In genomic region chr2:71673087-71673920, GRCm38 (mm10) we compare ENCODE assay signal across 8 mouse cellular contexts.
DNase-seq lines count a peak whose midpoint lies in the region; ATAC-seq and TF ChIP-seq lines count a peak whose summit lies in the region.

No protein-coding gene starts in this region.

- TF ChIP-seq CTCF in gastrocnemius, adult 2 months (IDR thresholded peaks at IDR 0.05) = no peak
- TF ChIP-seq CTCF in liver, embryonic 14.5 days (IDR thresholded peaks at IDR 0.05; ENCODE audit: low read depth) = no peak

- H3K27ac ChIP-seq in brown adipose tissue, adult 24 weeks (replicated peaks; ENCODE audit: low read depth, low read length) = peak overlapping the region; percentile 94
- H3K27ac ChIP-seq in gastrocnemius, adult 2 months = peak overlapping the region; percentile 83
- H3K27ac ChIP-seq in intestine, embryonic 14.5 days (ENCODE audit: low read depth) = 0 out of 2 replicates have a peak overlapping the region, but pooled peaks have one; percentile 22
- no peak overlapping the region for H3K27ac ChIP-seq in liver, embryonic 14.5 days

- H3K4me2 ChIP-seq in intestine, embryonic 14.5 days (ENCODE audit: low read length) = no peak overlapping the region
- H3K4me2 ChIP-seq in liver, embryonic 14.5 days (ENCODE audit: low read depth) = no peak overlapping the region

- no peaks in the 10 kb centered on the region for H3K27me3 ChIP-seq in intestine, embryonic 14.5 days (replicated peaks; ENCODE audit: control insufficient read depth, insufficient read depth, low read length)
- no peaks in the 10 kb centered on the region for H3K27me3 ChIP-seq in liver, embryonic 14.5 days (ENCODE audit: control insufficient read depth, insufficient read depth, low read length)

- intact Hi-C loops in gastrocnemius, adult 2 months (cut with DNase I) = no loop called here

- ATAC-seq in intestine, embryonic 14.5 days (replicated peaks; ENCODE audit: low FRiP score, low TSS enrichment, low read depth) = no peak; the same call in 1 of the 2 replicates
- ATAC-seq in liver, embryonic 14.5 days (ENCODE audit: insufficient read depth) = peak; percentile 41
- no peak for ATAC-seq in inflammation-experienced regulatory T-cells, adult 6 months

- H3K36me3 ChIP-seq in intestine, embryonic 14.5 days (ENCODE audit: control insufficient read depth, insufficient read depth, low read length) = no peaks in the 10 kb centered on the region
- H3K36me3 ChIP-seq in liver, embryonic 14.5 days (replicated peaks; ENCODE audit: control insufficient read depth, insufficient read depth, low read depth) = no peaks in the 10 kb centered on the region

- TF ChIP-seq EP300 in liver, embryonic 14.5 days (IDR thresholded peaks at IDR 0.05; ENCODE audit: low read depth) = no peak

- 60% methylated on average over 18 of the region's 18 CpGs for WGBS in intestine, embryonic 14.5 days
- 60% methylated on average over 18 of the region's 18 CpGs for WGBS in liver, embryonic 14.5 days (ENCODE audit: insufficient replicate concordance)

- DNase-seq in gastrocnemius, adult 2 months = peak; percentile 67
- no peak for DNase-seq in intestine, embryonic 14.5 days (ENCODE audit: low spot score)
- no peak for DNase-seq in liver, embryonic 14.5 days (ENCODE audit: low read depth in 3 of 3, low spot score in 3 of 3)
- DNase-seq in yolk sac, embryonic 10.5 days (ENCODE audit: low spot score) = peak; percentile 27
- DNase-seq in testis, postnatal 14 days (ENCODE audit: low spot score) = no peak
- DNase-seq in urinary bladder, postnatal 14 days (ENCODE audit: low spot score) = no peak

- H3K9me3 ChIP-seq in intestine, embryonic 14.5 days (ENCODE audit: control insufficient read depth, low read length) = no peaks in the 10 kb centered on the region
- H3K9me3 ChIP-seq in liver, embryonic 14.5 days (ENCODE audit: control insufficient read depth, low read length) = no peaks in the 10 kb centered on the region

- H3K9ac ChIP-seq in intestine, embryonic 14.5 days (ENCODE audit: low read length) = no peak overlapping the region
- no peak overlapping the region for H3K9ac ChIP-seq in liver, embryonic 14.5 days (replicated peaks)

- H3K4me1 ChIP-seq in brown adipose tissue, adult 24 weeks (ENCODE audit: control insufficient read depth, insufficient read depth, insufficient read length, low read length) = peaks cover 35% of the 10 kb centered on the region
- 0 out of 2 replicates have a peak, but pooled peaks cover 4% of the 10 kb centered on the region for H3K4me1 ChIP-seq in intestine, embryonic 14.5 days (replicated peaks; ENCODE audit: control insufficient read depth, insufficient read depth, low read length)
- peaks cover 0 to 2% of the 10 kb centered on the region in 2 experiments; a peak in 1 of 4 replicates for H3K4me1 ChIP-seq in liver, embryonic 14.5 days (replicated peaks; ENCODE audit: control insufficient read depth in 2 of 2, insufficient read depth in 2 of 2, low read length in 1 of 2)

- no peak overlapping the region for H3K4me3 ChIP-seq in brown adipose tissue, adult 24 weeks (ENCODE audit: insufficient read depth, low read depth, low read length)
- H3K4me3 ChIP-seq in gastrocnemius, adult 2 months = no peak overlapping the region
- no peak overlapping the region for H3K4me3 ChIP-seq in intestine, embryonic 14.5 days (ENCODE audit: low read depth, low read length)
- no peak overlapping the region for H3K4me3 ChIP-seq in liver, embryonic 14.5 days (ENCODE audit: insufficient read depth in 1 of 2, low read depth in 2 of 2, low read length in 2 of 2)

Comparison
In these comparisons a context has a peak if more than half of its experiments do, and no peak if none do; other contexts are left out.
1. DNase-seq: peak in gastrocnemius, adult 2 months (single experiment) and yolk sac, embryonic 10.5 days (single experiment); none in intestine, embryonic 14.5 days (single experiment), liver, embryonic 14.5 days (0 of 3), testis, postnatal 14 days (single experiment) and urinary bladder, postnatal 14 days (single experiment).